Mouse (Mus musculus) embryonic facial prominence, embryonic 11.5 days (tissue): ENCODE results near the gene Gng7. TPM values are rescaled to one million over a fixed set of nuclear protein-coding genes. Genes with fewer than 3 reads are reported as not detected.

Source experiments
- ATAC-seq: fragments of 200-750 bp; cut with Nextera tagmentation; replicated peaks from 2 replicates; pipeline ENCODE4 v1.8.0; 2017; ENCODE audit warnings: low read depth; ENCODE audit not compliant: insufficient number of reproducible peaks, low FRiP score, low TSS enrichment
- DNase-seq: peaks from one replicate; pipeline ENCODE4 v3.0.0-alpha.2; 2015; ENCODE audit warnings: low spot score
- H3K27ac ChIP-seq: fragments of 300-500 bp; sonication (generic); replicated peaks from 2 replicates; pipeline ENCODE4 v1.5.1; 2014; ENCODE audit warnings: mild to moderate bottlenecking, low read depth, low read length, control low read depth
- H3K27me3 ChIP-seq: fragments of 300-500 bp; sonication (generic); 2 replicates; pipeline ENCODE4 v1.6.1; 2014; ENCODE audit warnings: mild to moderate bottlenecking, low read length, moderate library complexity, mixed read lengths; ENCODE audit not compliant: control insufficient read depth, insufficient read depth
- H3K36me3 ChIP-seq: fragments of 300-500 bp; sonication (generic); replicated peaks from 2 replicates; pipeline ENCODE4 v1.6.1; 2014; ENCODE audit warnings: low read depth, mild to moderate bottlenecking, low read length, moderate library complexity, mixed read lengths; ENCODE audit not compliant: control insufficient read depth, insufficient read depth
- H3K4me1 ChIP-seq: fragments of 300-500 bp; sonication (generic); 2 replicates; pipeline ENCODE4 v1.6.1; 2014; ENCODE audit warnings: low read length, mixed read lengths; ENCODE audit not compliant: control insufficient read depth, insufficient read depth
- H3K4me2 ChIP-seq: fragments of 300-500 bp; sonication (generic); 2 replicates; pipeline ENCODE4 v1.6.1; 2014; ENCODE audit warnings: low read depth, mild to moderate bottlenecking, control low read depth, low read length, moderate library complexity
- H3K4me3 ChIP-seq: fragments of 300-500 bp; sonication (generic); 2 replicates; pipeline ENCODE4 v1.5.1; 2014; ENCODE audit warnings: low read depth, low read length, control low read depth
- H3K9ac ChIP-seq: fragments of 300-500 bp; sonication (generic); replicated peaks from 2 replicates; pipeline ENCODE4 v1.6.1; 2014; ENCODE audit warnings: mild to moderate bottlenecking, control low read depth, low read length
- H3K9me3 ChIP-seq: fragments of 300-500 bp; sonication (generic); replicated peaks from 2 replicates; pipeline ENCODE4 v1.6.1; 2016; ENCODE audit warnings: mild to moderate bottlenecking, low read length, inconsistent platforms, mixed read lengths; ENCODE audit not compliant: control insufficient read depth
- WGBS: fragments of 180-500 bp; shearing (Covaris S2); extraction: QIAGEN DNeasy Blood & Tissue Kit; methylation state at CpG from one replicate; pipeline ENCODE4 v1.1.7; 2014; 5-methylcytosine and 5-hydroxymethylcytosine counted together
- polyA plus RNA-seq: library from polyadenylated mRNA; unstranded; fragments of >200 nt; fragmentation: Nextera tagmentation; extraction: Ambion mirVana; gene quantifications from 2 replicates; pipeline ENCODE4 v1.2.1, GENCODE M21; 2014

The Gng7 gene
- polyA plus RNA-seq, 1 experiment from 2014 or later, result 5.4 TPM

- peak; percentile 51; the same call in 1 of the 2 replicates for ATAC-seq
- H3K27ac ChIP-seq, result peak overlapping the region; percentile 67
- peak overlapping the region; percentile 32; the same call in 1 of the 2 replicates for H3K9ac ChIP-seq
These were observed 53.9 kb downstream of the Gng7 start for GRCm38 (mm10) chr10:80960551-80961508.

DNA sequence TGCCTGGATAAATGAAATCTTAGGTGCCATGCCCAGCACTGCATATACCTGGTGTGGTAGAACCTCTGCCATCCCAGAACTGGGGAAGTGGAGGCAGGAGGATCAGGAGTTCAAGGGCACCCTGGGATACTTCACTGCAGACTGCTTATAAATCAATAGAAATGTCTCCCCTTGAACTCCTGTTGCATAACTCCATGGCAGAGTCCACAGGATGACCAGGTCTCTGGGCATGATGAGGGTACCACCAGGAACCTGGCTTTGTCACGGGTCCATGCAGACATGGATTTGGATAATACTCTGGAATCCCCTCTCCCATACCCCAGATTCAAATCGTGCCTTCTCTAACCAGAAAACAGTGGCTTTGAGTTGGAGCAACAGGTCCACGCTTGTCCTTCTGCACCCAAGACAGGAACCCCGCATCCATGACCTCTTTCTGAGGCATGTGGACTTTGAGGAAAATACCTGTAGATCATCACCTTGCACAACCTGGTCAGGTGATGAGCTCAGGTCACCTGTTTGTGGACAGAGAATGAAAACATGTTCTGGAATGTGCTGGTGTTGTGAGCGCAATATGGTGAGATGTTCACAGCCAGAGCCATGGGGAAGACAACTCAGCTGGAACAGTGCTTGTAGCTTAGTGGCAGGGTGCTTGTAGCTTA lies 55.6 kb downstream of the Gng7 start:
- Histone ChIP-seq H3K36me3 (no peaks in the 10 kb centered on the region), H3K4me2 (no peak overlapping the region), H3K27ac (no peak overlapping the region), H3K9me3 (no peaks in the 10 kb centered on the region), H3K4me1 (no peaks in the 10 kb centered on the region; the same call in 1 of the 2 replicates), H3K4me3 (no peak overlapping the region), H3K9ac (no peak overlapping the region), H3K27me3 (no peaks in the 10 kb centered on the region)
- no peak for DNase-seq
- ATAC-seq, result no peak
- WGBS, result 90% methylated on average over 5 of the region's 5 CpGs

More at GRCm38 (mm10) chr10:80960551-80961508, 53.9 kb downstream of the Gng7 start:
- H3K4me1 ChIP-seq, result no peaks in the 10 kb centered on the region; the same call in 1 of the 2 replicates
- H3K36me3 ChIP-seq, result no peaks in the 10 kb centered on the region
- peak; percentile 72 for DNase-seq
- WGBS, result 11% methylated on average over 16 of the region's 16 CpGs
- no peak overlapping the region for H3K4me2 ChIP-seq
- no peaks in the 10 kb centered on the region for H3K9me3 ChIP-seq
- H3K27me3 ChIP-seq, result no peaks in the 10 kb centered on the region
- H3K4me3 ChIP-seq, result no peak overlapping the region

GRCm38 (mm10) chr10:80957791-80958190 lies 57.0 kb downstream of the Gng7 start:
- H3K9ac ChIP-seq, result no peak overlapping the region
- WGBS, result 71% methylated on average over 4 of the region's 4 CpGs
- H3K9me3 ChIP-seq, result no peaks in the 10 kb centered on the region
- no peaks in the 10 kb centered on the region; the same call in 1 of the 2 replicates for H3K4me1 ChIP-seq
- no peaks in the 10 kb centered on the region for H3K27me3 ChIP-seq
- no peak overlapping the region for H3K4me2 ChIP-seq
- DNase-seq (no peak), ATAC-seq (no peak)
- H3K27ac ChIP-seq, result no peak overlapping the region
- H3K36me3 ChIP-seq, result no peaks in the 10 kb centered on the region
- no peak overlapping the region for H3K4me3 ChIP-seq

GRCm38 (mm10) chr10:80956901-80957300 lies 57.8 kb downstream of the Gng7 start:
- Histone ChIP-seq H3K4me2 (no peak overlapping the region), H3K9ac (no peak overlapping the region), H3K4me3 (no peak overlapping the region), H3K9me3 (no peaks in the 10 kb centered on the region), H3K27me3 (no peaks in the 10 kb centered on the region), H3K36me3 (no peaks in the 10 kb centered on the region), H3K4me1 (no peaks in the 10 kb centered on the region; the same call in 1 of the 2 replicates), H3K27ac (no peak overlapping the region)
- no peak for ATAC-seq
- no peak for DNase-seq
- 77% methylated on average over 6 of the region's 6 CpGs for WGBS

- Histone ChIP-seq H3K9ac (no peak overlapping the region), H3K4me3 (no peak overlapping the region), H3K36me3 (no peaks in the 10 kb centered on the region), H3K4me1 (no peaks in the 10 kb centered on the region; the same call in 1 of the 2 replicates), H3K27ac (no peak overlapping the region), H3K9me3 (no peaks in the 10 kb centered on the region), H3K27me3 (no peaks in the 10 kb centered on the region), H3K4me2 (no peak overlapping the region)
- ATAC-seq, result no peak
- DNase-seq, result no peak
- 93% methylated on average over 8 of the region's 8 CpGs for WGBS
These were observed 58.4 kb downstream of the Gng7 start for GRCm38 (mm10) chr10:80956385-80956784.

GRCm38 (mm10) chr10:80955536-80955935 lies 59.2 kb downstream of the Gng7 start:
- 22% methylated on average over 9 of the region's 9 CpGs for WGBS
- Histone ChIP-seq H3K36me3 (no peaks in the 10 kb centered on the region), H3K4me3 (no peak overlapping the region)

GRCm38 (mm10) chr10:80954843-80955242 lies 59.9 kb downstream of the Gng7 start:
- ATAC-seq (no peak), DNase-seq (no peak)
- H3K36me3 ChIP-seq, result no peaks in the 10 kb centered on the region
- no peaks in the 10 kb centered on the region for H3K4me1 ChIP-seq
- no peak overlapping the region for H3K4me2 ChIP-seq
- no peaks in the 10 kb centered on the region for H3K9me3 ChIP-seq
- WGBS, result 87% methylated on average over 6 of the region's 6 CpGs
- H3K27me3 ChIP-seq, result no peaks in the 10 kb centered on the region
- no peak overlapping the region for H3K4me3 ChIP-seq
- H3K27ac ChIP-seq, result no peak overlapping the region
- no peak overlapping the region for H3K9ac ChIP-seq

More at GRCm38 (mm10) chr10:80955536-80955935, 59.2 kb downstream of the Gng7 start:
- ATAC-seq (no peak), DNase-seq (peak; percentile 83)
- H3K27ac ChIP-seq, result no peak overlapping the region
- no peaks in the 10 kb centered on the region for H3K27me3 ChIP-seq
- no peak overlapping the region for H3K4me2 ChIP-seq
- no peaks in the 10 kb centered on the region for H3K4me1 ChIP-seq
- no peaks in the 10 kb centered on the region for H3K9me3 ChIP-seq
- H3K9ac ChIP-seq, result no peak overlapping the region

DNA sequence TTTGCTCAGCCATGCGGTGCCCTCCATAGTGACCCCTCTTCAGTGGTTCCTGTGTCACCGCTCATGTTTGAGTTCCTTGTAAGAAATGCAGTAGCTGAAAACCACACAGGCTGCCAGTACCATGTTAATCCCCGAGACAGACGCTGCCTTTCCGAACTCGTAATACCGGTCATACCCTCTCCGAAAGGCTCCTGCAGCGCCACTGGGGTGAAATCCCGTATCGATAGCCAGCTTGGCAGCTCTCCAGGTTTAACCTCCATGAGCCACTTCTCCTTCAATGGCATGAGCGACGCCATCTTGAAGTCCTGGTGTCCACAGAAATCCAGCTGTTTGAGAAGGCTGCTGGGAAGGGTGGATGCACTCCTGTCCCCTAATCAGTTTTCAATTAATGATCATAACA lies 60.3 kb downstream of the Gng7 start:
- 80% methylated on average over 13 of the region's 13 CpGs for WGBS

More for the DNA sequence above, 60.3 kb downstream of the Gng7 start:
- no peaks in the 10 kb centered on the region for H3K36me3 ChIP-seq
- DNase-seq (no peak), ATAC-seq (no peak)
- H3K4me3 ChIP-seq, result no peak overlapping the region
- no peaks in the 10 kb centered on the region for H3K4me1 ChIP-seq
- no peaks in the 10 kb centered on the region for H3K9me3 ChIP-seq
- H3K27ac ChIP-seq, result no peak overlapping the region
- no peak overlapping the region for H3K9ac ChIP-seq
- H3K4me2 ChIP-seq, result no peak overlapping the region
- H3K27me3 ChIP-seq, result no peaks in the 10 kb centered on the region
